Mouse (Mus musculus) lung, postnatal 0 days (tissue): ENCODE results near the gene Sdccag8.

Source experiments
- CTCF ChIP-seq: IDR thresholded peaks from 2 replicates; pipeline ENCODE4 v1.5.1; 2016; ENCODE audit warnings: antibody characterized with exemption, mild to moderate bottlenecking
- EP300 ChIP-seq: IDR thresholded peaks from 2 replicates; pipeline ENCODE4 v1.6.1; 2016; ENCODE audit warnings: antibody characterized with exemption, mild to moderate bottlenecking, control low read depth

- TF ChIP-seq EP300 (no peak), CTCF (no peak)
Measured at GRCm38 (mm10) chr1:177069161-177069560, 254.7 kb downstream of the Sdccag8 start.
